Mouse (Mus musculus) ES-E14 (cell line): ENCODE data around the gene Cry1.

Experiments
- CHD2 ChIP-seq: IDR thresholded peaks from 2 replicates; pipeline ENCODE4 v1.6.1; 2014; ENCODE audit warnings: mild to moderate bottlenecking, low read depth, low read length, inconsistent platforms
- HCFC1 ChIP-seq: IDR thresholded peaks from 2 replicates; pipeline ENCODE4 v1.6.1; 2012; ENCODE audit warnings: low read length, inconsistent platforms, borderline replicate concordance; ENCODE audit not compliant: insufficient read depth
- MAFK ChIP-seq: IDR thresholded peaks from 2 replicates; pipeline ENCODE4 v1.6.1; 2014; ENCODE audit warnings: mild to moderate bottlenecking, low read depth, low read length, inconsistent platforms; ENCODE audit not compliant: insufficient read depth
- ZC3H11A ChIP-seq: IDR thresholded peaks from 2 replicates; pipeline ENCODE4 v1.6.1; 2012; ENCODE audit warnings: low read depth, mild to moderate bottlenecking, inconsistent platforms, low read length, borderline replicate concordance
- ZNF384 ChIP-seq: IDR thresholded peaks from 2 replicates; pipeline ENCODE4 v1.6.1; 2012; ENCODE audit warnings: low read depth, low read length, inconsistent platforms

DNA sequence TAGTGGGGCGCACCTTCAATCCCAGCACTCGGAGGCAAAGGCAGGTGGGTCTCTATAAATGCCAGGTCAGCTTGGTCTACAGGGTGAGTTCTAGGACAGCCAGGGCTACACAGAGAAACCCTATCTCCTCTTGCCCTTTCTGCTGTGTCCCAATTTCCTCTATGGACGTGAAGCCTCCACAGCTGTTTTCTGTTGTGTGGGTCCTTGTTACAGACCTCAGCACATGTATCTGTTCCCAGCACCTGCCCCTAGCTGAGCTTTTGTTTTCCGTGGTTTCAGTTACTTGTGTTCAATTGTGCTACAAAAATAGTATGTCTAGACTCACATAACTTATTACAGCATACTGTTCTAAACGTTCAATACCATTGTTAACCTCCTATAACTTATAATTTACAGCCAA lies 35.6 kb downstream of the Cry1 start:
- TF ChIP-seq MAFK (no peak), ZC3H11A (no peak), HCFC1 (no peak), CHD2 (no peak), ZNF384 (no peak)
